In the genomic region with DNA sequence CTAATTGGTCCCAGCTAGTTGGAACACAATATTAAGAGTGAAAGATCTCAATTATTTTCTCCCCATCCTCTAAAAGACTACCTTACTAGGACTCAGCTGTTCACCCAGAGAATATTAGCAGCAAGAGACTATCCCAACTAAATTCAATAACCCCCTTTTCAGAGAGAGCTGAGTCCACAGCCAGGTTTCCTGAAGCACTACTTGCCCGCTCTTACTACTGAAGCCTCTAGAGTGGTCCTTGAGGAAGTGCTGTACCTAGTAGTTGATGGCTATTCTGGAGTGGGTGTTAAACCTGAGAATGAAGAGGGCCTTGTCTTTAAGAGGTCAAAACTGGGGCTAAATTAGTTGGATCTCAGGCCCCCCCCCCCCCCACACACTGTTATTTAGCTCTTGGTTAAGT, we compare ENCODE assay signal across 8 mouse cellular contexts. TPM values are rescaled to one million over a fixed set of nuclear protein-coding genes. Genes with fewer than 3 reads are reported as not detected.
DNase-seq lines count a peak whose midpoint lies in the region; ATAC-seq and TF ChIP-seq lines count a peak whose summit lies in the region.

No protein-coding gene starts in this region.

- H3K9me3 ChIP-seq in heart, embryonic 10.5 days, result no peaks in the 10 kb centered on the region
- H3K9me3 ChIP-seq in E14TG2a.4 (ENCODE audit: low read length), result no peaks in the 10 kb centered on the region
- H3K9me3 ChIP-seq in heart, embryonic 16.5 days (replicated peaks; ENCODE audit: control insufficient read depth, low read length), result no peaks in the 10 kb centered on the region
- H3K9me3 ChIP-seq in liver, embryonic 15.5 days (replicated peaks), result no peaks in the 10 kb centered on the region

- no peak for ATAC-seq in heart, embryonic 16.5 days (replicated peaks; ENCODE audit: extremely low read depth, insufficient read depth, low FRiP score)
- ATAC-seq in liver, embryonic 15.5 days (ENCODE audit: insufficient read depth), result no peak

- no peak for TF ChIP-seq CTCF in E14TG2a.4 (conservative IDR thresholded peaks at IDR 0.05; ENCODE audit: low read length)

- H3K27ac ChIP-seq in heart, embryonic 10.5 days, result peak overlapping the region; percentile 98
- peak overlapping the region; percentile 4; the same call in 1 of the 2 replicates for H3K27ac ChIP-seq in heart, embryonic 16.5 days (ENCODE audit: low read length)
- no peak overlapping the region for H3K27ac ChIP-seq in liver, embryonic 15.5 days (replicated peaks)

- H3K4me3 ChIP-seq in heart, embryonic 10.5 days, result peak overlapping the region; percentile 95
- peak overlapping the region; percentile 93; the same call in 1 of the 2 replicates for H3K4me3 ChIP-seq in E14TG2a.4 (replicated peaks; ENCODE audit: low read length)
- peak overlapping the region; percentile 81 for H3K4me3 ChIP-seq in heart, embryonic 16.5 days (ENCODE audit: low read length)
- H3K4me3 ChIP-seq in liver, embryonic 15.5 days (replicated peaks), result no peak overlapping the region

- peak overlapping the region; percentile 72 for H3K4me2 ChIP-seq in heart, embryonic 16.5 days (ENCODE audit: low read depth, low read length)
- peak overlapping the region; percentile 100; the same call in 1 of the 2 replicates for H3K4me2 ChIP-seq in liver, embryonic 15.5 days

- 60% methylated on average over 1 of the region's 1 CpGs for WGBS in heart, embryonic 10.5 days
- 61% methylated on average over 1 of the region's 1 CpGs for WGBS in heart, embryonic 16.5 days
- 80% methylated on average over 1 of the region's 1 CpGs for WGBS in liver, embryonic 15.5 days (ENCODE audit: insufficient replicate concordance)

- no peak for DNase-seq in heart, embryonic 10.5 days (ENCODE audit: low spot score)
- no peak for DNase-seq in heart, postnatal 4 days
- no peak for DNase-seq in thymus, postnatal 25 days
- no peak for DNase-seq in frontal cortex, adult 2 months (ENCODE audit: extremely low spot score in 1 of 2, low spot score in 1 of 2)
- DNase-seq in right cerebral cortex, postnatal 4 days, result no peak

- H3K27me3 ChIP-seq in heart, embryonic 10.5 days (ENCODE audit: insufficient read depth, poor library complexity, severe bottlenecking), result no peaks in the 10 kb centered on the region
- peaks cover 9% of the 10 kb centered on the region for H3K27me3 ChIP-seq in E14TG2a.4 (ENCODE audit: insufficient read depth, low read length)
- H3K27me3 ChIP-seq in heart, embryonic 16.5 days (ENCODE audit: control insufficient read depth, insufficient read depth, low read length), result no peaks in the 10 kb centered on the region
- peaks cover 44% of the 10 kb centered on the region for H3K27me3 ChIP-seq in liver, embryonic 15.5 days

- no peaks in the 10 kb centered on the region for H3K36me3 ChIP-seq in heart, embryonic 10.5 days
- no peaks in the 10 kb centered on the region for H3K36me3 ChIP-seq in E14TG2a.4 (ENCODE audit: insufficient read depth, low read length)
- no peaks in the 10 kb centered on the region for H3K36me3 ChIP-seq in heart, embryonic 16.5 days (ENCODE audit: control insufficient read depth, insufficient read depth)
- no peaks in the 10 kb centered on the region for H3K36me3 ChIP-seq in liver, embryonic 15.5 days (replicated peaks)

- peak overlapping the region; percentile 94; the same call in 1 of the 2 replicates for H3K9ac ChIP-seq in heart, embryonic 16.5 days (ENCODE audit: low read length)
- H3K9ac ChIP-seq in liver, embryonic 15.5 days, result no peak overlapping the region

- peaks cover 27% of the 10 kb centered on the region for H3K4me1 ChIP-seq in heart, embryonic 10.5 days
- peaks cover 31% of the 10 kb centered on the region for H3K4me1 ChIP-seq in E14TG2a.4 (replicated peaks; ENCODE audit: low read depth, low read length)
- peaks cover 20% of the 10 kb centered on the region for H3K4me1 ChIP-seq in heart, embryonic 16.5 days (ENCODE audit: control insufficient read depth, insufficient read depth, low read length)
- peaks cover 29% of the 10 kb centered on the region for H3K4me1 ChIP-seq in liver, embryonic 15.5 days (replicated peaks)

RNA-seq across cellular contexts. Expression of gene Mboat2, which starts 0.6 kb away (rescaled TPM):
- polyA plus RNA-seq in heart, embryonic 10.5 days (2016; fragmentation: Nextera tagmentation; extraction: Ambion mirVana), result 35.7 and 37.0 TPM in 2 replicates
- total RNA-seq in heart, postnatal 4 days (2021), result 10 to 100 TPM; 17.5 to 19.9 TPM
- 28.8 and 29.9 TPM in 2 replicates for polyA plus RNA-seq in heart, embryonic 16.5 days (2015; fragmentation: Nextera tagmentation; extraction: Ambion mirVana)
- 3.9 and 4.3 TPM in 2 replicates for polyA plus RNA-seq in liver, embryonic 15.5 days (2015; fragmentation: Nextera tagmentation; extraction: Ambion mirVana)
- polyA plus RNA-seq in frontal cortex, adult 2 months (2012; rRNA removed), result 33.3 and 33.8 TPM in 2 replicates
